Mouse (Mus musculus) layer of hippocampus, adult 2 months (tissue): ENCODE data around the gene Tomm22. TPM values are rescaled to one million over a fixed set of nuclear protein-coding genes. Genes with fewer than 3 reads are reported as not detected.

ENCODE experiments used
- DNase-seq, 2 experiments: peaks; one replicate each; pipeline ENCODE4 v3.0.0; 2022; ENCODE audit warnings: low spot score in 2 of 2
- H3K27ac ChIP-seq: fragments of 200-600 bp; 2 replicates; pipeline ENCODE4 v1.8.1; 2022
- H3K4me3 ChIP-seq: fragments of 200-600 bp; 2 replicates; pipeline ENCODE4 v1.8.1; 2022; ENCODE audit warnings: mild to moderate bottlenecking
- CTCF ChIP-seq: fragments of 200-600 bp; conservative IDR thresholded peaks from 2 replicates; pipeline ENCODE4 v1.8.1; 2022; ENCODE audit warnings: antibody characterized with exemption, mild to moderate bottlenecking, moderate library complexity
- total RNA-seq, 2 experiments: library from RNA; stranded (reverse); gene quantifications; 2 replicates each; pipeline ENCODE4 v1.2.3; 2021

The Tomm22 gene
- total RNA-seq, 2 experiments from 2014 or later: 99.9 to 105 TPM

- TF ChIP-seq CTCF: no peak
- peak within 1 kb of the TSS; percentile 98 for H3K27ac ChIP-seq
These were observed 17.1 kb downstream of the Tomm22 start, which contains the start of gene Josd1 for GRCm38 (mm10) chr15:79687646-79688267. Gene Josd1 (minus strand): TSS chr15:79687919.

GRCm38 (mm10) chr15:79688268-79688956 lies 17.8 kb downstream of the Tomm22 start:
- DNase-seq: no peak
- H3K4me3 ChIP-seq: peak overlapping the region; percentile 87
- peak overlapping the region; percentile 98 for H3K27ac ChIP-seq
- no peak for TF ChIP-seq CTCF

More at GRCm38 (mm10) chr15:79687646-79688267, 17.1 kb downstream of the Tomm22 start, which contains the start of gene Josd1:
- peak within 1 kb of the TSS; percentile 87 for H3K4me3 ChIP-seq
- peak; percentile 92 to 95 for DNase-seq

- Histone ChIP-seq H3K27ac (0 out of 2 replicates have a peak overlapping the region, but pooled peaks have one; percentile 46), H3K4me3 (peak overlapping the region; percentile 53)
- no peak for TF ChIP-seq CTCF
- DNase-seq: no peak
These were observed 19.2 kb downstream of the Tomm22 start for GRCm38 (mm10) chr15:79689662-79690425.

GRCm38 (mm10) chr15:79690426-79691022 lies 19.9 kb downstream of the Tomm22 start, which contains the start of gene Gtpbp1:
Gene Gtpbp1 (plus strand): TSS chr15:79690845.
- Histone ChIP-seq H3K4me3 (peak within 1 kb of the TSS; percentile 94), H3K27ac (peak within 1 kb of the TSS; percentile 94)
- peak; percentile 97 to 100 for DNase-seq
- TF ChIP-seq CTCF: no peak

- DNase-seq: peak in 1 of 2 experiments; percentile 40
- no peak for TF ChIP-seq CTCF
- Histone ChIP-seq H3K4me3 (peak overlapping the region; percentile 94), H3K27ac (peak overlapping the region; percentile 94)
These were observed 20.4 kb downstream of the Tomm22 start for GRCm38 (mm10) chr15:79691023-79691508.

- Histone ChIP-seq H3K4me3 (no peak overlapping the region), H3K27ac (no peak overlapping the region)
- no peak for TF ChIP-seq CTCF
- no peak for DNase-seq
These were observed 21.7 kb downstream of the Tomm22 start for GRCm38 (mm10) chr15:79692334-79692733.

- no peak overlapping the region for H3K4me3 ChIP-seq
- no peak for DNase-seq
- H3K27ac ChIP-seq: peak overlapping the region; percentile 25; the same call in 1 of the 2 replicates
- no peak for TF ChIP-seq CTCF
These were observed 23.1 kb downstream of the Tomm22 start for GRCm38 (mm10) chr15:79693740-79694139.

- no peak for TF ChIP-seq CTCF
- H3K4me3 ChIP-seq: no peak overlapping the region
These were observed 23.9 kb downstream of the Tomm22 start for GRCm38 (mm10) chr15:79694512-79694911.

GRCm38 (mm10) chr15:79695516-79695915 lies 24.9 kb downstream of the Tomm22 start:
- TF ChIP-seq CTCF: no peak
- Histone ChIP-seq H3K27ac (no peak overlapping the region), H3K4me3 (no peak overlapping the region)
- DNase-seq: no peak

More at GRCm38 (mm10) chr15:79694512-79694911, 23.9 kb downstream of the Tomm22 start:
- no peak for DNase-seq
- peak overlapping the region; percentile 25; the same call in 1 of the 2 replicates for H3K27ac ChIP-seq

GRCm38 (mm10) chr15:79696508-79696907 lies 25.8 kb downstream of the Tomm22 start:
- Histone ChIP-seq H3K27ac (no peak overlapping the region), H3K4me3 (no peak overlapping the region)
- no peak for TF ChIP-seq CTCF
- no peak for DNase-seq

GRCm38 (mm10) chr15:79697011-79697410 lies 26.4 kb downstream of the Tomm22 start:
- no peak for TF ChIP-seq CTCF
- DNase-seq: no peak
- H3K4me3 ChIP-seq: no peak overlapping the region
- H3K27ac ChIP-seq: peak overlapping the region; percentile 15

- no peak for DNase-seq
- Histone ChIP-seq H3K4me3 (no peak overlapping the region), H3K27ac (peak overlapping the region; percentile 15; the same call in 1 of the 2 replicates)
- no peak for TF ChIP-seq CTCF
These were observed 27.0 kb downstream of the Tomm22 start for GRCm38 (mm10) chr15:79697558-79698187.
